Mouse (Mus musculus) Patski (cell line): ENCODE measurements at regions not wholly inside any gene's neighbourhood (a gene's known extent, or its start where the extent isn't known, plus 50 kb on each side); places are given as distances from the start of the nearest gene placed in this dataset.

ENCODE experiments used
- ATAC-seq: fragments of 100-300 bp; one replicate; pipeline ENCODE4 v1.8.0; 2021
- CTCF ChIA-PET: fragments of 350-600 bp; sonication (Branson Sonifier 250); formaldehyde crosslinking; loops from one replicate; lab custom pipeline; 2022; ENCODE audit warnings: inconsistent platforms; lab: Charles Lee
- POLR2A ChIA-PET: fragments of 350-600 bp; sonication (Branson Sonifier 250); formaldehyde crosslinking; loops from one replicate; lab custom pipeline; 2022; ENCODE audit warnings: antibody characterized with exemption, inconsistent platforms; lab: Charles Lee
- DNase-seq: peaks from one replicate; pipeline ENCODE4 v3.0.0-alpha.2; 2011; ENCODE audit warnings: low read depth, low spot score
- H3K27me3 ChIP-seq: fragments of 371-371 bp; one replicate; pipeline ENCODE4 v1.5.1; 2021
- CTCF ChIP-seq: fragments of 100-300 bp; IDR thresholded peaks from one replicate; pipeline ENCODE4 v1.5.1; 2021
- in situ Hi-C: fragments of 300-500 bp; cut with MboI; formaldehyde crosslinking; loops from 3 replicates; pipeline ENCODE4 v1.11.1; 2018; ENCODE audit warnings: low pct_unique_long_range_greater_than_20kb, mixed read lengths

- CTCF ChIA-PET = interaction anchor here (0.9 to 1.0 kb wide), 2 partner anchors 10 to 36 kb away, joined by 3 to 4 read pairs; no protein-coding TSS in a partner anchor
- TF ChIP-seq CTCF = no peak
- in situ Hi-C loops = no loop called here
- DNase-seq = no peak
- no peaks in the 10 kb centered on the region for H3K27me3 ChIP-seq
- no peak for ATAC-seq
- POLR2A ChIA-PET = interaction anchor here (0.7 kb wide), 1 partner anchor 536 kb away, joined by 3 read pairs; no protein-coding TSS in a partner anchor
Measured at GRCm38 (mm10) chr2:115069704-115070103, 414.9 kb upstream of the Dph6 start.

GRCm38 (mm10) chr2:115070123-115070522 lies 415.4 kb upstream of the Dph6 start:
- in situ Hi-C loops = no loop called here
- ChIA-PET CTCF (interaction anchor here (0.9 to 1.0 kb wide), 2 partner anchors 10 to 36 kb away, joined by 3 to 4 read pairs; no protein-coding TSS in a partner anchor), POLR2A (interaction anchor here (0.7 kb wide), 1 partner anchor 536 kb away, joined by 3 read pairs; no protein-coding TSS in a partner anchor)
- ATAC-seq (no peak), DNase-seq (no peak)
- H3K27me3 ChIP-seq = no peaks in the 10 kb centered on the region
- TF ChIP-seq CTCF = no peak

GRCm38 (mm10) chr2:115070666-115071065 lies 415.9 kb upstream of the Dph6 start:
- in situ Hi-C loops = no loop called here
- POLR2A ChIA-PET = no interaction called here
- CTCF ChIA-PET = interaction anchor here (0.9 kb wide), 1 partner anchor 9 kb away, joined by 4 read pairs; no protein-coding TSS in a partner anchor
- no peak for TF ChIP-seq CTCF
- H3K27me3 ChIP-seq = no peaks in the 10 kb centered on the region
- DNase-seq (no peak), ATAC-seq (no peak)

GRCm38 (mm10) chr2:115081563-115082291 lies 427.0 kb upstream of the Dph6 start:
- CTCF ChIA-PET = interaction anchor here (0.9 kb wide), 1 partner anchor 10 kb away, joined by 4 read pairs; no protein-coding TSS in a partner anchor
- POLR2A ChIA-PET = no interaction called here
- DNase-seq (no peak), ATAC-seq (no peak)
- peaks cover 6% of the 10 kb centered on the region for H3K27me3 ChIP-seq
- TF ChIP-seq CTCF = no peak
- in situ Hi-C loops = no loop called here

- ChIA-PET POLR2A (no interaction called here), CTCF (interaction anchor here (0.9 kb wide), 1 partner anchor 10 kb away, joined by 4 read pairs; no protein-coding TSS in a partner anchor)
- no peak for ATAC-seq
- no peak for DNase-seq
- in situ Hi-C loops = no loop called here
- no peak for TF ChIP-seq CTCF
- H3K27me3 ChIP-seq = peaks cover 2% of the 10 kb centered on the region
Measured at GRCm38 (mm10) chr2:115082292-115082809, 427.6 kb upstream of the Dph6 start.

- ChIA-PET CTCF (no interaction called here), POLR2A (interaction anchor here (0.5 kb wide), 1 partner anchor 435 kb away, joined by 3 read pairs; no protein-coding TSS in a partner anchor)
- ATAC-seq = no peak
- H3K27me3 ChIP-seq = no peaks in the 10 kb centered on the region
- TF ChIP-seq CTCF = no peak
- in situ Hi-C loops = no loop called here
- no peak for DNase-seq
Measured at GRCm38 (mm10) chr2:115088421-115089120, 433.8 kb upstream of the Dph6 start.

GRCm38 (mm10) chr2:115090430-115091175 lies 435.8 kb upstream of the Dph6 start:
- no peaks in the 10 kb centered on the region for H3K27me3 ChIP-seq
- TF ChIP-seq CTCF = no peak
- no peak for DNase-seq
- POLR2A ChIA-PET = no interaction called here
- no peak for ATAC-seq
- CTCF ChIA-PET = no interaction called here
- in situ Hi-C loops = no loop called here

- no peak for ATAC-seq
- no peaks in the 10 kb centered on the region for H3K27me3 ChIP-seq
- in situ Hi-C loops = no loop called here
- ChIA-PET POLR2A (no interaction called here), CTCF (no interaction called here)
- no peak for TF ChIP-seq CTCF
- DNase-seq = no peak
Measured at GRCm38 (mm10) chr2:115095351-115095750, 440.6 kb upstream of the Dph6 start.

GRCm38 (mm10) chr2:115101501-115101900 lies 446.7 kb upstream of the Dph6 start:
- ChIA-PET POLR2A (no interaction called here), CTCF (no interaction called here)
- ATAC-seq = no peak
- no peak for TF ChIP-seq CTCF
- H3K27me3 ChIP-seq = peaks cover 4% of the 10 kb centered on the region
- no peak for DNase-seq
- in situ Hi-C loops = no loop called here
